Mouse (Mus musculus) lung, adult 2 months (tissue): ENCODE data around the gene 4933407L21Rik. TPM values are rescaled to one million over a fixed set of nuclear protein-coding genes. Genes with fewer than 3 reads are reported as not detected.

Experiments used
- DNase-seq: peaks from one replicate; pipeline ENCODE4 v3.0.0; 2022
- H3K4me1 ChIP-seq: fragments of 200-500 bp; 2 replicates; pipeline ENCODE4 v1.6.1; 2011; ENCODE audit warnings: low read length; ENCODE audit not compliant: control insufficient read depth, insufficient read depth
- H3K4me3 ChIP-seq: fragments of 200-500 bp; replicated peaks from 2 replicates; pipeline ENCODE3; 2011; ENCODE audit warnings: low read depth, mild to moderate bottlenecking, control low read depth, low read length; ENCODE audit errors: extremely low read depth
- CTCF ChIP-seq: fragments of 200-500 bp; IDR thresholded peaks from 2 replicates; pipeline ENCODE4 v1.5.1; 2011; ENCODE audit warnings: mild to moderate bottlenecking, low read length, control low read depth; ENCODE audit not compliant: insufficient read depth
- POLR2A ChIP-seq: fragments of 200-500 bp; IDR thresholded peaks from 2 replicates; pipeline ENCODE4 v1.6.1; 2011; ENCODE audit warnings: low read depth, mild to moderate bottlenecking, control low read depth, low read length, borderline replicate concordance; ENCODE audit errors: extremely low read depth
- WGBS: fragments of 180-500 bp; shearing (Covaris S2); methylation state at CpG from one replicate; pipeline ENCODE4 v1.1.7; 2018; 5-methylcytosine and 5-hydroxymethylcytosine counted together
- polyA plus RNA-seq: library from polyadenylated mRNA; depleted of rRNA; stranded (reverse); fragments of >200 nt; gene quantifications from 2 replicates; pipeline ENCODE4 v1.2.3, GENCODE M21; 2012

Gene 4933407L21Rik
- polyA plus RNA-seq, 1 experiment, result not detected

- 18% methylated on average over 11 of the region's 11 CpGs for WGBS
- Histone ChIP-seq H3K4me3 (no peak overlapping the region), H3K4me1 (peaks cover 5% of the 10 kb centered on the region)
- no peak for DNase-seq
- TF ChIP-seq POLR2A (no peak), CTCF (no peak)
Observed at GRCm38 (mm10) chr1:85933631-85934465, 5.6 kb downstream of the 4933407L21Rik start.

GRCm38 (mm10) chr1:85934560-85934959, 6.3 kb downstream of the 4933407L21Rik start:
- TF ChIP-seq POLR2A, result no peak
- TF ChIP-seq CTCF, result no peak
- Histone ChIP-seq H3K4me3 (no peak overlapping the region), H3K4me1 (peaks cover 5% of the 10 kb centered on the region)
- no peak for DNase-seq
- WGBS, result 43% methylated on average over 7 of the region's 7 CpGs

GRCm38 (mm10) chr1:85935148-85935852, 7.0 kb downstream of the 4933407L21Rik start:
- Histone ChIP-seq H3K4me1 (peaks cover 5% of the 10 kb centered on the region), H3K4me3 (no peak overlapping the region)
- 59% methylated on average over 8 of the region's 8 CpGs for WGBS
- DNase-seq, result peak; percentile 61
- peak; percentile 71 for TF ChIP-seq CTCF
- TF ChIP-seq POLR2A, result no peak

- H3K4me3 ChIP-seq, result no peak overlapping the region
- DNase-seq, result no peak
- H3K4me1 ChIP-seq, result peaks cover 5% of the 10 kb centered on the region
- TF ChIP-seq POLR2A (no peak), CTCF (no peak)
- 63% methylated on average over 6 of the region's 6 CpGs for WGBS
Observed at GRCm38 (mm10) chr1:85936265-85936664, 8.0 kb downstream of the 4933407L21Rik start.

GRCm38 (mm10) chr1:85937323-85937722, 9.0 kb downstream of the 4933407L21Rik start:
- H3K4me3 ChIP-seq, result no peak overlapping the region
- TF ChIP-seq CTCF (no peak), POLR2A (no peak)
- WGBS, result 76% methylated on average over 1 of the region's 1 CpGs

GRCm38 (mm10) chr1:85942318-85942717, 14.0 kb downstream of the 4933407L21Rik start:
- no peak for DNase-seq
- Histone ChIP-seq H3K4me3 (no peak overlapping the region), H3K4me1 (no peaks in the 10 kb centered on the region)
- TF ChIP-seq CTCF (no peak), POLR2A (no peak)
- 70% methylated on average over 8 of the region's 8 CpGs for WGBS

More at GRCm38 (mm10) chr1:85937323-85937722, 9.0 kb downstream of the 4933407L21Rik start:
- DNase-seq, result no peak
- peaks cover 5% of the 10 kb centered on the region for H3K4me1 ChIP-seq

DNA sequence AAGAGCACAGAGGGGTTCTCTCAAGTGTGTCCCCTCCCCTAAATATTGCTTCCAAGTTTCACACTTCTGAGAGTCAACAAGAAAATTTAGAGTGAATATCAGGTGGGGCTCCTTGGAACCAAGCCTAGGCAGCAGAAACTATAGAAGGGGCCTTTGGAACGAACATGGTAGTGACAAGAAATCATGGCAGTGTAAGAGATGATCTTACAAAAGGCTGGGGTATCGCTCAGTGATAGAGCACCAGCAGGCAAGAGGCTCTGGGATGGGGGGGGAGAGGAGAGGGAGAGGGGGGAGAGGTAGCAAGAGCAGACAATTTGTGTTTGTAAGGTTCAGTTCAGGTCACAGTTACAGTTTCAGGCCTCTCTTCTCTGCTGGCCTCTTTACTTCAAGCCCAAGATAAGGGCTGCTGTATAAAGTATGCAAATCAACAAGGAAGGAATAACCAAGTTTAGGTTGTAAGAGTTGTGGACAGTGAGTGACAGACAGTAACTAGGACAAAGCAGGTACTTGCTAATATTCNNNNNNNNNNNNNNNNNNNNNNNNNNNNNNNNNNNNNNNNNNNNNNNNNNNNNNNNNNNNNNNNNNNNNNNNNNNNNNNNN, 20.9 kb downstream of the 4933407L21Rik start:
- TF ChIP-seq CTCF, result no peak
- TF ChIP-seq POLR2A, result no peak
- Histone ChIP-seq H3K4me3 (no peak overlapping the region), H3K4me1 (no peaks in the 10 kb centered on the region)
- no peak for DNase-seq
- 86% methylated on average over 2 of the region's 2 CpGs for WGBS

DNA sequence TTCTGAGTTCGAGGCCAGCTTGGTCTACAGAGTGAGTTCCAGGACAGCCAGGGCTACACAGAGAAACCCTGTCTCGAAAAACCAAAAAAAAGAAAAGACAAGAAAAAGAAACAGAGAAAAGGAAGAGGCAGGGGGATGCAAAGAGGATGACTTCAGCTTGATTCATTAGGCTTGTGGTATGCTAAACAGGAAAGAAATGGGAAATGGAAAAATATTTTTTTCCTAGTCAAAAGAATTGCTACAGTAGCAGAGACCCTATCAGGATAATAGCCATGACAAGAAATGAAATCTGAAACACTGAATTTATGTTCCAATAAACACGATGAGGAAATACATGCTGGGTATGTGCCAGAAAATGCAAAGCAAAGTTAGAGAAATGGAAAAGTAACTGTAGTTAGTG, 26.9 kb downstream of the 4933407L21Rik start:
- no peak for TF ChIP-seq POLR2A
- TF ChIP-seq CTCF, result no peak
- Histone ChIP-seq H3K4me3 (no peak overlapping the region), H3K4me1 (no peaks in the 10 kb centered on the region)
- WGBS, result 65% methylated on average over 3 of the region's 3 CpGs
- DNase-seq, result no peak

DNA sequence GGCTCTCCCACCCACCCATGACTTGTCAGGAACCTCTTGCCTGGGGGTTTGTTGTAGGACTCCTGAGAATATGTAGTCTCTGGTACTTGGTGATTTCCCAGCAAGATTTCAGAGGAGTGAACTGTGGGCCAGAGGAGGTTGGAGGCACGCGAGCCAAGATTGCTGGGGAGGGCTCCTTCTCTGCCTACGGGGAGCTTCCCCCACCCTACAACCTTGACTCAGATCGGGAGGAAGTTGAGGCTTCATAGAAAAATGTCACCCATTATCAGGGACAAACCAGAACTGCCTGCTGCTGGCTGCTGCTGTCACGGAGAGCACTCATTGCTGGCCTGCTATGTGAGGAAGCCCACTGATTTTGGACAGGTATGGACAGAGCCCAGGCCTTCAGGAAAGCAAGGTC, 29.0 kb downstream of the 4933407L21Rik start:
- Histone ChIP-seq H3K4me3 (no peak overlapping the region), H3K4me1 (no peaks in the 10 kb centered on the region)
- no peak for DNase-seq
- TF ChIP-seq POLR2A, result no peak
- no peak for TF ChIP-seq CTCF
- 50% methylated on average over 5 of the region's 5 CpGs for WGBS
